Mouse (Mus musculus) fat pad, adult 2 months (tissue): Measurements from ENCODE around the gene Ppfia3.

Source experiments
- DNase-seq: peaks from one replicate; pipeline ENCODE4 v3.0.0-alpha.2; 2011; ENCODE audit warnings: low read depth, low spot score; ENCODE audit errors: extremely low read depth

Ppfia3 gene

DNA sequence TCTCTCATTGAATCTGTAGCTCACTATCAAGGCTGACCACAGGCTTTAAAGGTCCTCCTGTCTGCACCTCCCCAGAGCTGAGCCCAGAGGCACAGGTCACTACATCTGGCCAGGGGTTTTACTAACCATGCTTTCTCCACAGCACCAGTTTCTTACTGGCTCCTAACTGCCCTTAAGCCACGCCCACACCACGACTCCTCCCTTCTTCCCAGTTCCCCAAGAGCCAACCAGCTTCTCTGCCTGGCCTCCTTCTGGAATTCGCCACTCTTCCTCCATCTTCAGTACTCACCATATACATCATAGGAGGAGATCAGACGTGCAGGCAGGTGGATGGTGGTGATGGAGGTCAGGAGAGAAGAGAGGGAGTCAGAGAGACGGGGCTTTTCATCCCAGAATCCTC, 13.8 kb downstream of the Ppfia3 start:
- no peak for DNase-seq

DNA sequence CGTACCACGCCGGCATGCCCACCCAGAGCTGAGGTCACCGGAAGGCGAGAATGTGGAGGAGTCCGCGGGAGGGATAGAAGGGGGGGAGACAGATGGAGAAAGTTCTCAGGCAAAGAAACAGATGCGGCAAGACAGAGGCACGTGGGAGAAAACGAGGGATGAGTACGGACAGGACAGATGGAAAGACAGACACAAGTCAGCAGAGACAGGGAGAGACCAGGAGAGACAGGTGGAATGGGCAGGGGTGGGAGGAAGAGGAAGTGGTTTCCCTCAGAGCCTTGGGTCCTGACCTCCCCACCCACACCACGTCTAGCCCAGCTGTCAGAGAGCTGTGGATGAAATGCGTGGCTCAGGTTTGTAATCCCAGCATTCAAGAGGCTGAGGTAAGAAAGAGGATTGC, 19.9 kb downstream of the Ppfia3 start:
- no peak for DNase-seq

DNA sequence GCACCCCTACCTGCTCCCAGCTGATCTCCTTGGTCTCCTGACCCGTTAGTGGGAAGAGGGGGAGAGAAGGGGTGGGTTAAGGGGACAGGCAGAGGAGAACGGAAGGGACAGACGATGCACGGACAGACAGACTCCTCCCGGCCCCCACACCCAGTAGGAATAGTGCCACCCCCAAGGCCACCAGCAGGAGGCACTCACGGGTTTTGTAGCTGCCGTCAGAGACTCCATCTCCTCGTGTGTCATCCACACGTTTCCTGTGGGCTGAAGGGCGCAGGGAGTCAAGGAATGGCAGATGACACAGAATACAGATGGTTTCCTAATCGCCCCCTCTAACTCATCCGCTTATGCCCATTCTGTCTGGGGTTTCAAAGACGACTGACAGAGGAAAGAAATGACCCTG, 23.3 kb downstream of the Ppfia3 start:
- no peak for DNase-seq

DNA sequence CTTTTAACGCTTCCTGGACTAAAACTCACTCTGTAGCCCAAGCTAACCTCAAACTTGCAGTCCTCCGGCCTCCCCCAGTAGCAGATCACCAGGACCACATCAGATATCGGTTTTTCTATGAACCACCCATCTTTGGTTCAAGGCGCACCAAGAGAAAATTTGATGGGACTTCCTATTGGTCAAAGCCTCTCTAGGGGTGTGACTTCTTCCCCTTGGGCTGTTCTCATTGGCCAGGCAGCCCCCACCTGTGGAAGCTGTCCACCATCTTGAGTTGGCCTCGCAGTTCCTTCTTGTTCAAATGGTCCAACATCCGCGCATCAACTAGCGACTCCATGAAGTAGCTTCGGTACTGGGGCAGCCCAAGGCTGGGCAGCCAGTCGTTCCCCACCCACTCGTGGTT, 24.7 kb downstream of the Ppfia3 start:
- no peak for DNase-seq

DNA sequence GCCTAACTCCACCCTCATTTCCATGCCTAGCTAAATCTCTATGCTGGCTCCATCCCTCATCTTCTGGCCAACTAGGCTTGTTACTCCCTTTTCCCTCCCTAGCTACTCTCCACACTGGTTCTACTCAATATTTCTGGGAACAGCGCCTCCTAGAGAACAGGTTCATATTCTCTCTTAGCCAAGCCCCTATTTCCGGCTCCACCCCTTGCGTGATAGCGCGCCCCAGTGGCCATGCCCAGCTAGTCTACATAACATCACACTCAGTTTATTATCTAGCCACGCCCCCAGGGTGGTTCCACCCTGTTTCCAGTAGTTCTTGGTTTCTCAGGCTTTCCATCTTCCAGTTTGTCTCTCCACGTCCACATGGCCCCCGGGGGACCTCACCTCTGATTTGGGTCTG, 25.5 kb downstream of the Ppfia3 start:
- no peak for DNase-seq

DNA sequence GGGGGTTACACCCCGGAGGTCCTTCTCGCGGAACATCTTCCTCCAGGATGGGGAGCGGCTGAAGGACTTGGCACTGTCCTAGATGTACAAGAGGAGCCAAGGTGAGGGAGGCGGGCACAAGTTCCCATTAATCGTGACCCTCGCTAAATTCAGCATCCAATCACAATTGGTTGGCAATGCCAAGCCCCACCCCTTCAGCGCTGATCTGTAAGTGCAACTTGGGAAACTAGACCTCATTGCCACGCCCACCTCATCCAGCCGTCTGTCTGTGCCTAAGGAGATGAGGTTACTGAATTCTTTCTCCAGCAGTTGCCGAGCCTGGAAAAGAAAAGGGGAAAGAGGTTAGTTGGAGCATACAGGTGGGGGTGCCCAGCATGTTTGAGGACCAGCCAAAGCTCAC, 26.1 kb downstream of the Ppfia3 start:
- DNase-seq, result no peak

DNA sequence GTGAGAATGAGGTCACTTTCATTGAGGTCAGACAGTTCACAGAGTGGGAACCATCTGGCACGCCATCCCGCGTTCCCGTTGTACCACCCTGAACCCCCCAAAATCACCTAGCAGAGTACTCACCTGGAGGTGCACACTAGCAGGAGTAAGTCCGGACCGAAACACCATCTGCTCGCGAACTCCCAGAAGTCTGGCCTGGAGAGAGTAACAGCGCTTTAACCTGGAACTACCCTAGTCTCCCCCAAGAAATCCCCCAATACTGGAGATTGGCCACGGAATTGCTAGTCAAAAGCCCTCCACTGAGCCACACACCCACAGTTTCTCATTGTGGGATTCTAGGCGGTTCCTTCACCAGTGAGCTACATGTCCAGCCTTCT, 26.8 kb downstream of the Ppfia3 start:
- DNase-seq, result no peak

DNA sequence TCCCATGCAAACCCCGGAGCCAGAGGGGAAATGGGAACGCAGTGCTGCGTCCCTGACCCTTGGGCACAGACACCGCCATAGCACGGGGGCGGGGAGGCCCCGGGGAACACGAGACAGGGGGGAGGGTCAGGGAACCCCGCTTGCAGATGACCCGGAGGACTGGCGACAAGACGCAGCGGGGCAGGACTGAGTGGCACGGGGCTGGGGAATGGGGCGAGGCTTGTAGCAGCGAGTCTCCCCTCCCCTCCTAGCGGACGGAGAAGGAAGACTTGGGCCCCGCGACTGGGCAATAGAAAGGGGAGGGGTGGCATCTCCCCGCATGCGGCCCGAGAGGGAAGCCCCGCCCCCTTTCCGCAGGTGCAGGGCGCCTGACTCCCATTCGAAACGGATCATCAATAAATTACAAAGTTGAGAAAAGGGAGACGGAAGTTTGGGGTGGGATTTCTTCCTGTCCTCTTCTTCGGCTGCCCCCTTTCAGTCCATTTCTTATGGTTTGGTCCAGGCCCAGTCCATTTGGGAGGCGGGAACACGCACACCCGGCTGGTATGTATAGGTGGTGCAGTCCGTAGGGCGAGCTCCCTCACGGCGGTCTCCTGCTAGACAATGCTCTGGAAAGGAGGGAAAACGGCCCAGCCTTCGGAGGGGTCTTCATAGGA, 27.3 kb downstream of the Ppfia3 start:
- no peak for DNase-seq

DNA sequence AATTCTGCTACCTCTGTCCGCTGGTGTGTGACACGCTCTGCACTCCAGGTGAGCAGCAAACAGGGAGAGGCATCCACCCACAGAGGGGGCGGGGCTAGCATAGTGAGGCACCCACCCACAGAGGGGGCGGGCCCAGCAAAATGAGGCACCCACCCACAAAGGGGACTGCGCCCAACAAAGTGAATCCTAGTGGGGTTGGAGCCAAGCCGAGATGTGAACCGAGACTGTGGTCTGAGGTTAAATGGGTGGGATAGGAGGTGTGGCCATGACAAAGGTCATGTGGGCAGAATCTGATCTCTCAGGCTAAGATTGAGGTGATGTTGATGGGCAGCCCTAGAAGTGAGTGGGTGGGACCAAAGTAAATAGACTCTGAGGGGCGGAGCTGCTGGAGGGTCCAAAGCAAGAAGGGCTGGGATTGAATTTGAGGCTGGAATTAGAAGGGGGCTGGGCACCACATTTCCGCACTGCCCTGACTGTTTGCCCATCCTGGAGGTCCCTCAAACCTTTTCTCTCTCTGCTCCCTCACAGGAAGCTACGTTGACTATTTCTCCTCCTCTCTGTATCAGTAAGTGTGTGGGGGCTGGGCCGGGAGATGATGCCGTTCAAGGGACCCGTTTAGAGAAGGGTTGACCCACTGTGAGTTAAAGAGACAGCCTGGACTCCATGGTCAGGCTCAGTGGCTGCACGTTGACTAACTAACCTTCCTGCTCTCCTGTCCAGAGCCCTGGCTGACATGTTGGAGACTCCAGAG, 28.5 kb downstream of the Ppfia3 start:
- DNase-seq, result no peak

DNA sequence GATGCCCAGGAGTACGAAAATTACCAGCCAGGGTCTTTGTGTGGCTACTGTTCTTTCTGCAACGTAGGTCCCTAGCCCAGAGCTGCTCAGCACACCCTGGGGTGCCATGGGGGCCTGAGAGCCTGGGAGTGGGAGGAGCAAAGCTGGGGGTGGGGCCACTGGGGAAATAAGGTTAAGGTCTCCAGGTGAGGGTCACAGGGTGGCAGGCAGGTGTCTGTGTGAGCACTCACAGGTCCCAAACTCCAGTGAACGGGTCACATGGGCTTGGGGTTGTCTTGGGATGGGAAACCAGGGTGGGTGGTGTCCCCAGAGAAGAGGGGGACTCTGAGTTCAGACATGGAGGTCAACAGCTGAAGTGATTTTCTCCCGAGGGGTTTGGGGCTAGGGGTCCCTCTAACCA, 29.4 kb downstream of the Ppfia3 start:
- no peak for DNase-seq

DNA sequence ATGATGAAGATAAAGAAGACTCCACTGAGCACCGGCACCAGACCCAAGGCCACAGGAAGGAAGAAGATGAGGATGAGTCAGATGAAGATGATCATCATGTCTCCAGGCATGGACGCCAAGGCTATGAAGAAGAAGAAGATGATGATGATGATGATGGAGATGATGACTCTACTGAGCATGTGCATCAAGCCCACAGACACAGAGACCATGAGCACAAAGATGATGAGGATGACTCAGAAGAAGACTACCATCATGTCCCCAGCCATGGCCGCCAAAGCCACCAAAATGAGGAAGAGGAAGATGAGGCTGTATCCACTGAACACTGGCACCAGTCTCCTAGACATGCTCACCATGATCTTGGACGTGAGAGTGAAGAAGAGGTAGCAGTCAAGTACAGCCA, 30.5 kb downstream of the Ppfia3 start:
- DNase-seq, result no peak

DNA sequence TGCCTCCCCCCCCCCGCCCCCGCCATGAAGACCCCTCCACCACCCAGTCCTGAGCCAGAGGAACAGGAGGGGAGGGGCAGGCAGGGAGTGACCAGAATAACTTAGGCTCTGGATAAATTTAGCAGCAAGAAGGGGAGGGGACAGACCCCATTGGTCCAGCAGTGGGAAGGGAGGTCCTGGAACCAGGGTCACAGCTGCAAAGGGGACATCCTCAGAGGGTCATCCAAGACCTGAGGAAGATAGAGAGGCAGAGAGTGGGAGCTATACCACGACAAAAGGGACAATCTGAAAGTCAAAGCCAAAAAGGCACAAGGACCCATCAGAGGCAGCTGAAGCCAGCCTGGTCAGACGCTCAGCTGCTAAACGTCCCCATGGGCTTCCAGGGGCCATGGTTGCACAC, 31.8 kb downstream of the Ppfia3 start, which contains the start of gene Hrc:
TSS of gene Hrc (plus strand) at position 235 of the 400 bp plus-strand sequence.
- no peak for DNase-seq

DNA sequence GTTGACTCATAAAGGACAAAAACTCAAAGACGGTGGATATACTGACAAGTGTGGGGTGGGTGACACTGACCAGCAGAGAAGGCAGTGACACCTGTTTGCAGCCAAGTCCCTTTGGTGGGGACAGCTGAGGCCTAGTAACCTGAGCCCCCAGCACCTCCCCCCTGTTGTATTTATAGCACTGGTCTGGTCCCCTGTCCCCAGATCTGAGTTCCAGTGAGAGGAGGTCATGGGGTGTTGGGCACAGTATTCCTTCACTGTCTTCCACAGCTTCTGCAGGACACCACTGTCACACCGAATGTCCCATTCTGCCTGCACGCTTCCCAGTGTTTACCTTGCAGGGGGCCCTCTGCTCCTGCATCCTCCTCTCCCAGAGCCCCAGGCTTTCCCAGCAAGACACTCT, 32.2 kb downstream of the Ppfia3 start:
- no peak for DNase-seq

DNA sequence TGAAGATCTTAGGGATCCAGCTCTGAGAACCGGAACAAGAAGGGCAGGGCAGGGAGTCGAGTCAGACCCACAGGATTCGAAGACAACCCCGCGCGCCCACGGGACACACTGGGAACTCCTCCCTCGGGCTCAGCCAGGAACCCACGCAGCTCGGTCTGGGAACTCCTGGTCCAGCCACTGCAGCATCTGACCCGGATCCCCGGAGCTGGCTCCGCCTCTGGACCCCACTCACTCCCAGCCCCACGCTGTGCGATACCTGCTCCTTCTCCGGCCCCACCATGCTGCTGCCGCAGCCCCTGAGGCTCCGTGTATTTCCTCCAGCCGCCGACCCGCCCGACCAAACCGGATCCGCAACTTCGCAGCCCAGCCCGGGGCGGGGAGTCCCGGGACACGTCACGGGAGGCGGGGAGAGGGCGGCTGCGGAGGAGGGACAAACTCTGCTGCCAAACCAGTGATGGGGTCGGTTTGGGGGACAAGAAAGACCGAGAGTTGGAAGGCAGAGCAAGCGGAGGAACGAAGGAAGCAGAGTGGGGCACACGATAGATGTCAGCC, 33.3 kb downstream of the Ppfia3 start, which contains the start of gene Trpm4:
TSS of gene Trpm4 (minus strand) at position 350 of the 552 bp plus-strand sequence.
- DNase-seq, result no peak

DNA sequence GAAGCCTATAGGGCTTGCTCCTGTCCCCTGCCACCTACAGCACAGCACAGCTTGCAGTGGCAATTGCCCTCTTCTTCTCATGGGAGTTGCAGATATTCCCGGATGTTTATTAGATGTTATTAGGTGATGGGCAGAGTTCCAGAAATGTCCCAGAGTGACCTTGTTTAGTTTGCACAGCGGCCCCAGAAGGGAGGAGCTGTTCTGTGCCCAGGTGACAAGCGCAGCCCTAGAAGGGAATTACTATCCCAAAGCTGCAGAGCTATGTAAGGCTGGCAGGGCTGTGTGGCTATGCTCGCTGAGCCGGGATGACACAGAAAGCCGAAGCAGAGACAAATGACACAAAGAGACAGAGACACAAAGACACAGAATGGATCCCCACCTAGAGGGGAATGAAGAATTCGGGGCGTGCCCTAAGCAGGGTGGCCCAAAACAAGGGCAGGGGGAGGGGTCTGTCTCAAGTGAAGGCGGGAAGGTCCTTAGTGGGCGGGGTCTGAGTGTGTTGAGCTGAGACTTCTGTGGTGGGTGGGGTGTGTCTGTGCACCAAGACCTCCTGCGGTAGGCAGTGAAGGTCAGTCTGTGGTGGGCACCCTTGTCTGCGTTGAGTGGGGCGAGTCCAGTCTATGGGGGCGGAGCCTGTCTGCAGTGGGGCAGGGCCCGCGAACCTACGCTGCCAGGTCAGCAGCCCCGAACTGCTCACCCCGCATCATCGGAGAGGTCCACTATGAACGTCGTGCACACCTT, 34.0 kb downstream of the Ppfia3 start:
- DNase-seq, result no peak

DNA sequence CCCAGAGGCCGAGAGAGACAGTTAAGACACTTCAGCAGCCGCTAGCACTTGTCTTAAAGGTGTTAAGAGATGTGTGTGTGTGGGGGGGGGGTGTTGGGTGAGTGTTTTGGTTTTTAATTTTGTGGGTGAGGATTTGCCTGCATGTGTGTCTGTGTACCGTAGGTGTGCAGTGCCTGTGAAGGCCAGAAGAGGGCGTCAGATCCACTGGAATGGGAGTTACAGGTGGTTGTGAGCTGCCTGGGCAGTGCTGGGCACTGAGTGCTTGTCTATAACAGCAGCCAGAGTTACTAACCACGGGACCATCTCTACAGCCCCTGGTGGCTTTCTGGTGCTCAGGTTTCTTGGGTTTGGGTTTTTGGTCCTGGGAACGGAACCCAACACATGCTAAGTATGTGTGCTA, 35.3 kb downstream of the Ppfia3 start:
- no peak for DNase-seq

DNA sequence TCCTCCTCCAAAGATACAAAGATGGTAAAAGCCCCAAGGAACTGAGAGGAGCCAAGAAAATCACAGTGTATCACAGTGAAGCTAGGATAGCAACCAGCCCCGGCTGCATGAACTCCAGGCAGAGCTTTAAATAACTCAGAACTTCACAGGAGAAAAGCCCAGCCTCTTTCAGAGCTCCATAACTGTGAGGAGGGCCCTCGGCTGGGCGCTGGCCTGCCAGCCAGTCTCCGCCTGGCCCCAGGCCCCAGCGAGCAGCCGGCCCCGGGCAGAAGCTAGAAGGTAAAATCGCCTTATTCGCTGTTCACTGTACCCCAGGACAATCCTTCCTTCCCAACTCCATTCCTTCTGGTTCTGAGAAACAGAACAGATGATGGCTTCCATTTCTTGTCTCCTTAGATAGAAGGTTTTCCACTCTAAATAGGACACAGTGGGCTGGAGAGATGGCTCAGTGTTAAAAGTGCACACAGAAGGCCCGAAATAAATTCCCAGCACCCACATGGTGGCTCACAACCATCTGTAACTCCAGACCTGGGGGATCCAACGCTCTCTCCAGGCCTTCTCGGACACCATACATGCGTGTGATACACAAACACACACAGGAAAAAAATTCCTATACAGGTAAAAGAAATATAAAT, 37.9 kb downstream of the Ppfia3 start:
- DNase-seq, result no peak

DNA sequence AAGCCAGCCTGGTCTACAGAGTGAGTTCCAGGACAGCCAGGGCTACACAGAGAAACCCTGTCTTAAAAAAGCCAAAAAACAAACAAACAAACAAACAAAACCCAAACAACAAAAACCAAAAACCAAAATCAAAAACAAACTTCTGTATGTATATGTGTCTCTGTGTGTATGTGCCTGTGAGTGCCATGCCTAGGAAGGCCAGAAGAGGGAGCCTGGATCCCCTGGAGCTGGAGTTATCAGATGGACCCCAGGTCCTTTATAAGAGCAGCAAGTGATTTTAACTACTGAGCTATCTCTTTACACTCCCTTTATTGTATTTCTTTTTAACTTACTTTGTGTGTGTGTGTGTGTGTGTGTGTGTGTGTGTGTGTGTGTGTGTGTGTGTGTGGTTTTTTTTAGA, 41.0 kb downstream of the Ppfia3 start:
- no peak for DNase-seq

DNA sequence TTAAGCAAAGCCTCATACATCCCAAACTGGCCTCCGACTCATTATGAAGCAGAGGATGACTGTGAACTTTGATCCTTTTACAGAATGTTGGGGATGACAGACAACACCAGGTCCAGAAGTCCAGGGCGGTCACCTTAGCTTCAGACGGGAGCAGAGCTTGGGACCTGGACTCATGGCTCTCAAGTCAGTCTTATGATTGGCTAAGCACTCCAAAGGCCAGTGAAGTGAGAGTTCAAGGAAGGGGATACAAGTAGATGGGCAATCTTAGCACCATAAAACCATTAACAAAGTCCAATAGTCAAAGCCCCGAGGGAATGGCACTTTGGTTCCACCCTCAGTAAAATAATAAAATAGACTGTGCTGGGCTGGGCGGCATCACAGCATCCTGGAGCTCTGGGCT, 43.8 kb downstream of the Ppfia3 start:
- no peak for DNase-seq

DNA sequence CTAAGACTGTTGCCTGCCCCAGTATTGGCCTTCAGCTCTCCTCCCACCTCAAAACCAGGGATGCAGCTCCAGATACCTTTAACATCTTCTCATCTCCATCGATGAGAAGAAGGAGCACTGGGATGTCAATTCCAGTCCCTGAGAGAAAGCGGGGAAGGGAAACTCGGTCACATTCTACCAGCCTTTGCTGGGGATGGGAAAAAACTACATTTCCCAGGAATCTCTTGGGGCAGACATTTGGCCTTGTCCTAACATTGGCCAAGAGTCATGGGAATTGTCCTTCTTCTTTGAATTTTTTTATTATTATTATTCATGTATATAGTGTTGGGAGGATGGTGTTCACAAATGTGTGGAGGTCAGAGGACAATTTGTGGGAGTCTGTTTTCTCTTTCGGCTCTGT, 44.6 kb downstream of the Ppfia3 start:
- DNase-seq, result no peak

DNA sequence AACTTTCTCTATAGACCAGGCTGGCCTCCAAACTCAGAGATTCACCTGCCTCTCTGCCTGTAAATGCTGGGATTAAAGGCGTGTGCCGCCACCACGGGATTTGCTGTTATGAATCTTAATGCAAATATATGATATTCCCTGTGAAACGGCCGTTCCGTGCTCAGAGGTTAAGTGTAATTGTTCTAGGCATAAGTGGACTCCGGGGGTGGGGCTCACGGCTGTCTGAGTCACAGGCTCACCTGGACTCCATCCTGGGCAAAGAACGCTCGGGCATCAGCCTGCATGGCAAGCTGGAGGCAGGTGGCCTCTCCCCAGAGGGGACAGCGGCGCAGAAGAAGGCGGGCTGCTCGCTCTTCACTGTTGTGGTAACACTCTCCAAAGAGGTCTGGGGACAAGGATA, 50.3 kb downstream of the Ppfia3 start:
- no peak for DNase-seq
